Mouse (Mus musculus): ENCODE results near the gene Slc4a4. TPM values are rescaled to one million over a fixed set of nuclear protein-coding genes. Genes with fewer than 3 reads are reported as not detected.

Slc4a4 gene
- polyA plus RNA-seq, 2 experiments = 2.7 to 2.8 TPM

DNA sequence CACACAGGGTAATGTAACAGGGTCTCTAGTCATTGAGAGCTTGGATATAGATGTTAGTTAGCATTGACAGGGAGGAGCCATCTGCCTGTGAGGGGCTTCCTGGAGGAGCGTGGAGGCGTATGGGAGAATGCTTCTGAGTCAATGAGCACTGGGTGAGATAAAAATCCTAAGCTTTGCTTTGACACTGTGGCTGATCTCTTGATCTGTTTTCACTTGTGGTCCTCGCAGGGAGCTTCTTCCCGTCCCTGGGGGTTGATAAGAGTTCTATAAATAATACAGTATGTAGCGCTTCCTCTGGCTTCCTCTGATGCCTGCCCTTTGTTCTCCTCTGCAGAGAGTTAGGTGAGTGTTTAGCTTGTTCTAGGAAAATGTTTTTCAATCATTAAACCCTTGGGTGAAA is 149.5 kb downstream of the Slc4a4 start:
- no peak for DNase-seq (ENCODE audit: low spot score)
- no peak for TF ChIP-seq POLR2A (IDR thresholded peaks at IDR 0.05; ENCODE audit: borderline replicate concordance, extremely low read depth, insufficient read depth, insufficient read length)
- WGBS = 59% methylated on average over 5 of the region's 5 CpGs

GRCm38 (mm10) chr5:89040814-89041213 is 154.2 kb downstream of the Slc4a4 start:
- Histone ChIP-seq H3K4me1 (ENCODE audit: control insufficient read depth, insufficient read depth, low read length) (peaks cover 8% of the 10 kb centered on the region), H3K27ac (replicated peaks; ENCODE audit: low read depth, low read length) (no peak overlapping the region), H3K4me3 (replicated peaks; ENCODE audit: low read length) (no peak overlapping the region), H3K4me2 (replicated peaks; ENCODE audit: low read depth, low read length, severe bottlenecking) (no peak overlapping the region), H3K9me3 (ENCODE audit: control insufficient read depth, low read length) (no peaks in the 10 kb centered on the region), H3K9ac (ENCODE audit: low read depth, low read length, severe bottlenecking) (no peak overlapping the region), H3K36me3 (ENCODE audit: control insufficient read depth, insufficient read depth, low read length) (no peaks in the 10 kb centered on the region), H3K27me3 (ENCODE audit: control insufficient read depth, insufficient read depth, low read length) (no peaks in the 10 kb centered on the region)
- 40% methylated on average over 3 of the region's 3 CpGs for WGBS
- no peak for TF ChIP-seq POLR2A (IDR thresholded peaks at IDR 0.05; ENCODE audit: borderline replicate concordance, extremely low read depth, insufficient read depth, insufficient read length)
- DNase-seq (ENCODE audit: low spot score) (no peak), ATAC-seq (ENCODE audit: low FRiP score, low read depth) (no peak)

More for the DNA sequence above, 149.5 kb downstream of the Slc4a4 start:
- Histone ChIP-seq H3K27ac (replicated peaks; ENCODE audit: low read depth, low read length) (no peak overlapping the region), H3K27me3 (ENCODE audit: control insufficient read depth, insufficient read depth, low read length) (no peaks in the 10 kb centered on the region), H3K4me3 (replicated peaks; ENCODE audit: low read length) (no peak overlapping the region), H3K4me1 (ENCODE audit: control insufficient read depth, insufficient read depth, low read length) (no peaks in the 10 kb centered on the region), H3K9ac (ENCODE audit: low read depth, low read length, severe bottlenecking) (no peak overlapping the region), H3K36me3 (ENCODE audit: control insufficient read depth, insufficient read depth, low read length) (no peaks in the 10 kb centered on the region), H3K4me2 (replicated peaks; ENCODE audit: low read depth, low read length, severe bottlenecking) (no peak overlapping the region), H3K9me3 (ENCODE audit: control insufficient read depth, low read length) (no peaks in the 10 kb centered on the region)
- no peak for ATAC-seq (ENCODE audit: low FRiP score, low read depth)

- H3K27ac ChIP-seq (replicated peaks; ENCODE audit: low read depth, low read length) = 0 out of 2 replicates have a peak overlapping the region, but pooled peaks have one; percentile 4
- H3K9me3 ChIP-seq (ENCODE audit: control insufficient read depth, low read length) = no peaks in the 10 kb centered on the region
- no peak overlapping the region for H3K9ac ChIP-seq (ENCODE audit: low read depth, low read length, severe bottlenecking)
- no peak overlapping the region for H3K4me2 ChIP-seq (replicated peaks; ENCODE audit: low read depth, low read length, severe bottlenecking)
- WGBS = 21% methylated on average over 5 of the region's 5 CpGs
- no peak for TF ChIP-seq POLR2A (IDR thresholded peaks at IDR 0.05; ENCODE audit: borderline replicate concordance, extremely low read depth, insufficient read depth, insufficient read length)
- ATAC-seq (ENCODE audit: low FRiP score, low read depth) = no peak; the same call in 1 of the 2 replicates
- DNase-seq (ENCODE audit: low spot score) = peak; percentile 26
- H3K27me3 ChIP-seq (ENCODE audit: control insufficient read depth, insufficient read depth, low read length) = no peaks in the 10 kb centered on the region
- peaks cover 8% of the 10 kb centered on the region for H3K4me1 ChIP-seq (ENCODE audit: control insufficient read depth, insufficient read depth, low read length)
- no peak overlapping the region for H3K4me3 ChIP-seq (replicated peaks; ENCODE audit: low read length)
- H3K36me3 ChIP-seq (ENCODE audit: control insufficient read depth, insufficient read depth, low read length) = no peaks in the 10 kb centered on the region
Measured at GRCm38 (mm10) chr5:89043846-89044245, 157.2 kb downstream of the Slc4a4 start.

DNA sequence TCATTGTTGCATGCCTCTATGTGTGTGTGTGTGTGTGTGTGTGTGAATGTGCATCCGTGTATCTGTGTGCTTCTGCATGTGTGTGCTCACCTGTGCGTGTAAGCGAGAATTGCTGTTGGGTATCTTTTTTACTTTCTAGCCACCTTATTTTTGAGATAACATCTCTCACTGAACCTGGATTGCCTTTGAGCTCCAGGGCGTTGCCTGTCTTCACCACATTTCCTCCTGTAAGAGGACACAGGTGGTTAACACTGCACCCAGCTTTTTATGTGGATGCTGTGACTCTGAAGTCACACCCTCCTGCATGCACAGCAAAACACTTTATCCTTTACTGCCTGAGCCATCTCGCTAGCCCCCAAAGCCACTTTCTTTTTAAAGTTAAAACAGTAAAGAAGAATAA is 158.2 kb downstream of the Slc4a4 start:
- H3K36me3 ChIP-seq (ENCODE audit: control insufficient read depth, insufficient read depth, low read length) = no peaks in the 10 kb centered on the region
- DNase-seq (ENCODE audit: low spot score) (no peak), ATAC-seq (ENCODE audit: low FRiP score, low read depth) (no peak)
- H3K9ac ChIP-seq (ENCODE audit: low read depth, low read length, severe bottlenecking) = no peak overlapping the region
- peaks cover 8% of the 10 kb centered on the region for H3K4me1 ChIP-seq (ENCODE audit: control insufficient read depth, insufficient read depth, low read length)
- no peak overlapping the region for H3K4me3 ChIP-seq (replicated peaks; ENCODE audit: low read length)
- 64% methylated on average over 5 of the region's 5 CpGs for WGBS
- TF ChIP-seq POLR2A (IDR thresholded peaks at IDR 0.05; ENCODE audit: borderline replicate concordance, extremely low read depth, insufficient read depth, insufficient read length) = no peak
- no peak overlapping the region for H3K27ac ChIP-seq (replicated peaks; ENCODE audit: low read depth, low read length)
- no peaks in the 10 kb centered on the region for H3K27me3 ChIP-seq (ENCODE audit: control insufficient read depth, insufficient read depth, low read length)
- no peak overlapping the region for H3K4me2 ChIP-seq (replicated peaks; ENCODE audit: low read depth, low read length, severe bottlenecking)
- H3K9me3 ChIP-seq (ENCODE audit: control insufficient read depth, low read length) = no peaks in the 10 kb centered on the region

- no peak for TF ChIP-seq POLR2A (IDR thresholded peaks at IDR 0.05; ENCODE audit: borderline replicate concordance, extremely low read depth, insufficient read depth, insufficient read length)
- H3K27me3 ChIP-seq (ENCODE audit: control insufficient read depth, insufficient read depth, low read length) = no peaks in the 10 kb centered on the region
- H3K27ac ChIP-seq (replicated peaks; ENCODE audit: low read depth, low read length) = no peak overlapping the region
- H3K4me1 ChIP-seq (ENCODE audit: control insufficient read depth, insufficient read depth, low read length) = 0 out of 2 replicates have a peak, but pooled peaks cover 2% of the 10 kb centered on the region
- DNase-seq (ENCODE audit: low spot score) = no peak
- H3K9ac ChIP-seq (ENCODE audit: low read depth, low read length, severe bottlenecking) = no peak overlapping the region
- no peak for ATAC-seq (ENCODE audit: low FRiP score, low read depth)
- no peaks in the 10 kb centered on the region for H3K9me3 ChIP-seq (ENCODE audit: control insufficient read depth, low read length)
- 81% methylated on average over 5 of the region's 5 CpGs for WGBS
- no peak overlapping the region for H3K4me3 ChIP-seq (replicated peaks; ENCODE audit: low read length)
- no peak overlapping the region for H3K4me2 ChIP-seq (replicated peaks; ENCODE audit: low read depth, low read length, severe bottlenecking)
- H3K36me3 ChIP-seq (ENCODE audit: control insufficient read depth, insufficient read depth, low read length) = no peaks in the 10 kb centered on the region
Measured at GRCm38 (mm10) chr5:89051577-89051976, 165.0 kb downstream of the Slc4a4 start.

DNA sequence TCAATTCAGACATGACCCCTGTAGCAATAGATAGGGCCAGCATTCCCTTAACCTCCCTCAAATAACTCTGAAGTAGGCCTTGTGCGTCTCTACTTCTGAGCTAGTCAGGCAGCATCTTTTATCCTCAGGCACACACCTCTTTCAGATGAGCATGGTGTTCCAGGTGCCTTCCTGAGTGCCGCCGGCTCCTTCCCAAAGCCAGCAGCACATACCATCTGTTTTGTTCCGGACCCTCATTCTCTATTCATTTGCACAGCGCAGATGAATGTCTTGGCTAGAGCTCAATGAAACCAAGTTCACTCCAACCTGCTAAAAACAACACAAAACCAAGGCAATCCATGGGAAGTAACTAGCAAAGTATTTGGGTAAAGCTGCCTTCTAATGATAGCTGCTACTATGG is 165.6 kb downstream of the Slc4a4 start:
- Histone ChIP-seq H3K36me3 (ENCODE audit: control insufficient read depth, insufficient read depth, low read length) (no peaks in the 10 kb centered on the region), H3K27ac (replicated peaks; ENCODE audit: low read depth, low read length) (no peak overlapping the region), H3K9me3 (ENCODE audit: control insufficient read depth, low read length) (no peaks in the 10 kb centered on the region), H3K9ac (ENCODE audit: low read depth, low read length, severe bottlenecking) (no peak overlapping the region), H3K4me2 (replicated peaks; ENCODE audit: low read depth, low read length, severe bottlenecking) (no peak overlapping the region), H3K4me3 (replicated peaks; ENCODE audit: low read length) (no peak overlapping the region), H3K27me3 (ENCODE audit: control insufficient read depth, insufficient read depth, low read length) (no peaks in the 10 kb centered on the region), H3K4me1 (ENCODE audit: control insufficient read depth, insufficient read depth, low read length) (0 out of 2 replicates have a peak, but pooled peaks cover 2% of the 10 kb centered on the region)
- DNase-seq (ENCODE audit: low spot score) = no peak
- no peak for ATAC-seq (ENCODE audit: low FRiP score, low read depth)
- WGBS = 88% methylated on average over 5 of the region's 5 CpGs
- no peak for TF ChIP-seq POLR2A (IDR thresholded peaks at IDR 0.05; ENCODE audit: borderline replicate concordance, extremely low read depth, insufficient read depth, insufficient read length)
